In the genomic region with DNA sequence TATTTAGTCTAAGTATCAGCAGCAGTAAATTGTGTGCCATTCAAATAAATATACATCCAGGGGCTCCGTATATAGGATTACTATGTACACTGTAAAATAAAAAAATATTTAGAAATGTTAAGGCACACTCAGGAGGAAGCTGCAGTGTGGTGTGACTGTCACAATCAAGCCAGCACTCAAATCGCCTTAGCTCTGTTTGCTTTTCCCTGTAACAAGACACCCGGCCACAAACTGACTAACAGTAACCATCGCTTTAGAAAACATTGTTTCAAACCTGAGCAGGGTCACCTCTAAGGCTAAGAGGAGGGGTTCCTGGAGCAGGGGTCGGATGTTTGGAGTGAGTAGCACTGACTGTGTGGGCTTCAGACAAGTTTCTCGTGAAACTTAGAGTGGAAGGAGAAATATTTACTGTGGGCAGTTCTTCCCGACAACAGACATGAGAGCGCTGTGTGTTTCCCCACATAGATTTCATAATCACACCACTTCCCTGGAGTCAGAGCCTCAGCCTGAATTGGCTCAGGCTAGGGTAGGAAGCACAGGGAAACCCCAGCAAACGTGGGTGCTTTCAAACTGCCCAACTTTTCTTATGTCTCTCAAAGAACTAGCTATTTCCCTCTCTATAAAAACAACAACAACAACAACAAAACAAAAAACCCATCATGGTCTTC, we compare ENCODE assay signal across 15 mouse cellular contexts. TPM values are rescaled to one million over a fixed set of nuclear protein-coding genes. Genes with fewer than 3 reads are reported as not detected.
DNase-seq lines count a peak whose midpoint lies in the region; ATAC-seq lines count a peak whose summit lies in the region.
"Had no signal": no experiment of that assay in that cellular context is flagged by ENCODE, and none has a peak within 500 bp of the region (broad histone marks: within the 10 kb centered on the region; RNA-seq: fewer than 3 reads in every experiment).

No protein-coding gene starts in this region.

- H3K4me3 ChIP-seq in lung, embryonic 15.5 days = no peak overlapping the region
- no peak overlapping the region for H3K4me3 ChIP-seq in stomach, embryonic 16.5 days (replicated peaks; ENCODE audit: low read length)
- no peak overlapping the region for H3K4me3 ChIP-seq in heart, embryonic 10.5 days

- H3K4me2 ChIP-seq in lung, embryonic 15.5 days = no peak overlapping the region
- H3K4me2 ChIP-seq in stomach, embryonic 16.5 days (ENCODE audit: low read depth, low read length) = 0 out of 2 replicates have a peak overlapping the region, but pooled peaks have one; percentile 1

- H3K9ac ChIP-seq in lung, embryonic 15.5 days = no peak overlapping the region
- H3K9ac ChIP-seq in stomach, embryonic 16.5 days (ENCODE audit: low read length) = no peak overlapping the region

- no peaks in the 10 kb centered on the region for H3K9me3 ChIP-seq in lung, embryonic 15.5 days
- no peaks in the 10 kb centered on the region for H3K9me3 ChIP-seq in stomach, embryonic 16.5 days (replicated peaks; ENCODE audit: control insufficient read depth, low read length)
- H3K9me3 ChIP-seq in heart, embryonic 10.5 days = no peaks in the 10 kb centered on the region

- WGBS in lung, embryonic 15.5 days = 11% methylated on average over 9 of the region's 9 CpGs
- WGBS in stomach, embryonic 16.5 days = 12% methylated on average over 9 of the region's 9 CpGs
- 23% methylated on average over 9 of the region's 9 CpGs for WGBS in heart, embryonic 10.5 days

- DNase-seq in embryo, embryonic 10 days (ENCODE audit: low spot score) = peak; percentile 32
- DNase-seq in embryo, embryonic 9.5 days (ENCODE audit: extremely low spot score) = no peak
- peak; percentile 56 to 67 for DNase-seq in lung, adult 18-20 months
- DNase-seq in lung, postnatal 14 days = no peak
- DNase-seq in layer of hippocampus, postnatal 14 days (ENCODE audit: low spot score in 2 of 2) = no peak
- no peak for DNase-seq in heart, embryonic 10.5 days (ENCODE audit: low spot score)
- DNase-seq: adrenal gland, adult 2 months; cerebellum, adult 9-11 months; heart, adult 18-20 months; kidney, adult 8-10 months; layer of hippocampus, adult 9-11 months; right cerebral cortex, postnatal 4 days; thymus, postnatal 14 days had no signal

- H3K4me1 ChIP-seq in lung, embryonic 15.5 days = peaks cover 12% of the 10 kb centered on the region; the same call in 1 of the 2 replicates
- 0 out of 2 replicates have a peak, but pooled peaks cover 3% of the 10 kb centered on the region for H3K4me1 ChIP-seq in stomach, embryonic 16.5 days (ENCODE audit: control insufficient read depth, insufficient read depth, low read length)
- H3K4me1 ChIP-seq in heart, embryonic 10.5 days = no peaks in the 10 kb centered on the region; the same call in 1 of the 2 replicates

- no peaks in the 10 kb centered on the region for H3K36me3 ChIP-seq in lung, embryonic 15.5 days
- H3K36me3 ChIP-seq in stomach, embryonic 16.5 days (ENCODE audit: control insufficient read depth, insufficient read depth, low read length) = no peaks in the 10 kb centered on the region
- H3K36me3 ChIP-seq in heart, embryonic 10.5 days = no peaks in the 10 kb centered on the region

- H3K27me3 ChIP-seq in lung, embryonic 15.5 days = no peaks in the 10 kb centered on the region
- no peaks in the 10 kb centered on the region for H3K27me3 ChIP-seq in stomach, embryonic 16.5 days (ENCODE audit: control insufficient read depth, insufficient read depth, low read length)
- H3K27me3 ChIP-seq in heart, embryonic 10.5 days (ENCODE audit: insufficient read depth, poor library complexity, severe bottlenecking) = no peaks in the 10 kb centered on the region

- no peak for ATAC-seq in lung, embryonic 15.5 days (ENCODE audit: borderline replicate concordance, extremely low read depth, low FRiP score, low TSS enrichment)
- ATAC-seq in stomach, embryonic 16.5 days (ENCODE audit: insufficient read depth, low FRiP score) = no peak; the same call in 1 of the 2 replicates

- peak overlapping the region; percentile 2; the same call in 1 of the 2 replicates for H3K27ac ChIP-seq in lung, embryonic 15.5 days
- H3K27ac ChIP-seq in stomach, embryonic 16.5 days (ENCODE audit: low read length) = 0 out of 2 replicates have a peak overlapping the region, but pooled peaks have one; percentile 1
- no peak overlapping the region for H3K27ac ChIP-seq in heart, embryonic 10.5 days

RNA-seq across cellular contexts. Expression of a gene that starts 1.9 kb away (rescaled TPM):
- polyA plus RNA-seq in lung, embryonic 15.5 days (2015; fragmentation: Nextera tagmentation; extraction: Ambion mirVana) = 552 and 563 TPM in 2 replicates
- 486 and 539 TPM in 2 replicates for polyA plus RNA-seq in stomach, embryonic 16.5 days (2015; fragmentation: Nextera tagmentation; extraction: Ambion mirVana)
- total RNA-seq in layer of hippocampus, postnatal 14 days (2021) = 100 to 1,000 TPM; 772 to 788 TPM
- 390 and 445 TPM in 2 replicates for polyA plus RNA-seq in heart, embryonic 10.5 days (2016; fragmentation: Nextera tagmentation; extraction: Ambion mirVana)

Comparison
In these comparisons a context has a peak if more than half of its experiments do, and no peak if none do; other contexts are left out.
1. DNase-seq: peak in embryo, embryonic 10 days (single experiment) and lung, adult 18-20 months (2 of 2); none in embryo, embryonic 9.5 days (single experiment), lung, postnatal 14 days (single experiment), layer of hippocampus, postnatal 14 days (0 of 2) and heart, embryonic 10.5 days (single experiment).